Mouse (Mus musculus): Measurements from ENCODE around the gene Hoxa5. TPM values are rescaled to one million over a fixed set of nuclear protein-coding genes. Genes with fewer than 3 reads are reported as not detected.
A peak's percentile ranks its signal among the peaks of the same experiment; 100 is the strongest.

Hoxa5 gene
- polyA plus RNA-seq, 1 experiment from 2014 or later, result 2.6 TPM

- Histone ChIP-seq H3K27me3 (ENCODE audit: control insufficient read depth, insufficient read depth, low read length) (peaks cover 99% of the 10 kb centered on the region), H3K9ac (ENCODE audit: low read depth, low read length) (no peak within 1 kb of the TSS), H3K4me2 (peak within 1 kb of the TSS; percentile 40), H3K9me3 (replicated peaks; ENCODE audit: control insufficient read depth, low read length) (no peaks in the 10 kb centered on the region), H3K27ac (ENCODE audit: low read depth, low read length) (no peak within 1 kb of the TSS), H3K36me3 (ENCODE audit: control insufficient read depth, insufficient read depth, low read length) (no peaks in the 10 kb centered on the region), H3K4me3 (ENCODE audit: low read depth, low read length) (peak within 1 kb of the TSS; percentile 26), H3K4me1 (ENCODE audit: control insufficient read depth, insufficient read depth, low read length) (peaks cover 13% of the 10 kb centered on the region)
- ATAC-seq (replicated peaks; ENCODE audit: insufficient number of reproducible peaks, low FRiP score, low TSS enrichment), result no peak
- 2% methylated on average over 38 of the region's 38 CpGs for WGBS (ENCODE audit: insufficient replicate concordance)
Observed at GRCm38 (mm10) chr6:52213119-52213986, 9.0 kb upstream of the Hoxa5 start, which contains the start of the genes Hoxa3 and Gm28308. Gene Hoxa3 (minus strand): TSS chr6:52213336. Gene Gm28308 (minus strand): TSS chr6:52213339.

GRCm38 (mm10) chr6:52212556-52213118 is 8.2 kb upstream of the Hoxa5 start:
- Histone ChIP-seq H3K4me1 (ENCODE audit: control insufficient read depth, insufficient read depth, low read length) (peaks cover 13% of the 10 kb centered on the region), H3K36me3 (ENCODE audit: control insufficient read depth, insufficient read depth, low read length) (no peaks in the 10 kb centered on the region), H3K4me3 (ENCODE audit: low read depth, low read length) (peak overlapping the region; percentile 26), H3K27me3 (ENCODE audit: control insufficient read depth, insufficient read depth, low read length) (peaks cover 99% of the 10 kb centered on the region), H3K27ac (ENCODE audit: low read depth, low read length) (no peak overlapping the region), H3K9ac (ENCODE audit: low read depth, low read length) (no peak overlapping the region), H3K9me3 (replicated peaks; ENCODE audit: control insufficient read depth, low read length) (no peaks in the 10 kb centered on the region), H3K4me2 (peak overlapping the region; percentile 40)
- no peak for ATAC-seq (replicated peaks; ENCODE audit: insufficient number of reproducible peaks, low FRiP score, low TSS enrichment)
- WGBS (ENCODE audit: insufficient replicate concordance), result under 1% methylated on average over 22 of the region's 22 CpGs

- Histone ChIP-seq H3K9ac (ENCODE audit: low read depth, low read length) (no peak overlapping the region), H3K4me1 (ENCODE audit: control insufficient read depth, insufficient read depth, low read length) (peaks cover 12% of the 10 kb centered on the region), H3K4me2 (peak overlapping the region; percentile 24), H3K27ac (ENCODE audit: low read depth, low read length) (no peak overlapping the region), H3K36me3 (ENCODE audit: control insufficient read depth, insufficient read depth, low read length) (no peaks in the 10 kb centered on the region), H3K27me3 (ENCODE audit: control insufficient read depth, insufficient read depth, low read length) (peaks cover 99% of the 10 kb centered on the region), H3K4me3 (ENCODE audit: low read depth, low read length) (peak overlapping the region; percentile 21), H3K9me3 (replicated peaks; ENCODE audit: control insufficient read depth, low read length) (no peaks in the 10 kb centered on the region)
- no peak for ATAC-seq (replicated peaks; ENCODE audit: insufficient number of reproducible peaks, low FRiP score, low TSS enrichment)
- 3% methylated on average over 13 of the region's 13 CpGs for WGBS (ENCODE audit: insufficient replicate concordance)
Observed at GRCm38 (mm10) chr6:52211961-52212360, 7.6 kb upstream of the Hoxa5 start.

GRCm38 (mm10) chr6:52211170-52211935 is 7.0 kb upstream of the Hoxa5 start:
- Histone ChIP-seq H3K4me3 (ENCODE audit: low read depth, low read length) (peak overlapping the region; percentile 21; the same call in 1 of the 2 replicates), H3K4me2 (peak overlapping the region; percentile 24), H3K27ac (ENCODE audit: low read depth, low read length) (no peak overlapping the region), H3K36me3 (ENCODE audit: control insufficient read depth, insufficient read depth, low read length) (no peaks in the 10 kb centered on the region), H3K4me1 (ENCODE audit: control insufficient read depth, insufficient read depth, low read length) (peaks cover 9% of the 10 kb centered on the region), H3K9ac (ENCODE audit: low read depth, low read length) (no peak overlapping the region), H3K9me3 (replicated peaks; ENCODE audit: control insufficient read depth, low read length) (no peaks in the 10 kb centered on the region), H3K27me3 (ENCODE audit: control insufficient read depth, insufficient read depth, low read length) (peaks cover 99% of the 10 kb centered on the region)
- 0 out of 2 replicates have a peak, but pooled peaks have one; percentile 23 for ATAC-seq (replicated peaks; ENCODE audit: insufficient number of reproducible peaks, low FRiP score, low TSS enrichment)
- 2% methylated on average over 37 of the region's 37 CpGs for WGBS (ENCODE audit: insufficient replicate concordance)

- Histone ChIP-seq H3K27ac (ENCODE audit: low read depth, low read length) (no peak overlapping the region), H3K4me2 (no peak overlapping the region), H3K4me3 (ENCODE audit: low read depth, low read length) (no peak overlapping the region), H3K9me3 (replicated peaks; ENCODE audit: control insufficient read depth, low read length) (no peaks in the 10 kb centered on the region), H3K27me3 (ENCODE audit: control insufficient read depth, insufficient read depth, low read length) (peaks cover 99% of the 10 kb centered on the region), H3K9ac (ENCODE audit: low read depth, low read length) (no peak overlapping the region), H3K36me3 (ENCODE audit: control insufficient read depth, insufficient read depth, low read length) (no peaks in the 10 kb centered on the region), H3K4me1 (ENCODE audit: control insufficient read depth, insufficient read depth, low read length) (peaks cover 10% of the 10 kb centered on the region)
- WGBS (ENCODE audit: insufficient replicate concordance), result 7% methylated on average over 12 of the region's 12 CpGs
- ATAC-seq (replicated peaks; ENCODE audit: insufficient number of reproducible peaks, low FRiP score, low TSS enrichment), result no peak
Observed at GRCm38 (mm10) chr6:52209685-52210046, 5.3 kb upstream of the Hoxa5 start.

- 4% methylated on average over 18 of the region's 18 CpGs for WGBS (ENCODE audit: insufficient replicate concordance)
- Histone ChIP-seq H3K27ac (ENCODE audit: low read depth, low read length) (no peak overlapping the region), H3K4me2 (peak overlapping the region; percentile 45), H3K27me3 (ENCODE audit: control insufficient read depth, insufficient read depth, low read length) (peaks cover 99% of the 10 kb centered on the region), H3K4me1 (ENCODE audit: control insufficient read depth, insufficient read depth, low read length) (peaks cover 14% of the 10 kb centered on the region), H3K9ac (ENCODE audit: low read depth, low read length) (no peak overlapping the region), H3K4me3 (ENCODE audit: low read depth, low read length) (peak overlapping the region; percentile 18; the same call in 1 of the 2 replicates), H3K36me3 (ENCODE audit: control insufficient read depth, insufficient read depth, low read length) (no peaks in the 10 kb centered on the region), H3K9me3 (replicated peaks; ENCODE audit: control insufficient read depth, low read length) (no peaks in the 10 kb centered on the region)
- ATAC-seq (replicated peaks; ENCODE audit: insufficient number of reproducible peaks, low FRiP score, low TSS enrichment), result no peak
Observed at GRCm38 (mm10) chr6:52208868-52209684, 4.7 kb upstream of the Hoxa5 start.

GRCm38 (mm10) chr6:52208072-52208867 is 3.9 kb upstream of the Hoxa5 start, which contains the start of gene Hoxa6:
Gene Hoxa6 (minus strand): TSS chr6:52208722.
- H3K9me3 ChIP-seq (replicated peaks; ENCODE audit: control insufficient read depth, low read length), result no peaks in the 10 kb centered on the region
- under 1% methylated on average over 47 of the region's 47 CpGs for WGBS (ENCODE audit: insufficient replicate concordance)
- H3K36me3 ChIP-seq (ENCODE audit: control insufficient read depth, insufficient read depth, low read length), result no peaks in the 10 kb centered on the region
- H3K4me2 ChIP-seq, result peak within 1 kb of the TSS; percentile 45
- peaks cover 21% of the 10 kb centered on the region for H3K4me1 ChIP-seq (ENCODE audit: control insufficient read depth, insufficient read depth, low read length)
- peaks cover 99% of the 10 kb centered on the region for H3K27me3 ChIP-seq (ENCODE audit: control insufficient read depth, insufficient read depth, low read length)
- H3K9ac ChIP-seq (ENCODE audit: low read depth, low read length), result no peak within 1 kb of the TSS
- no peak within 1 kb of the TSS for H3K27ac ChIP-seq (ENCODE audit: low read depth, low read length)
- peak within 1 kb of the TSS; percentile 18; the same call in 1 of the 2 replicates for H3K4me3 ChIP-seq (ENCODE audit: low read depth, low read length)
- ATAC-seq (replicated peaks; ENCODE audit: insufficient number of reproducible peaks, low FRiP score, low TSS enrichment), result no peak
